Mouse (Mus musculus): ENCODE results near the gene Chrna9. TPM values are rescaled to one million over a fixed set of nuclear protein-coding genes. Genes with fewer than 3 reads are reported as not detected.
A peak's percentile ranks its signal among the peaks of the same experiment; 100 is the strongest.

Gene Chrna9
- polyA plus RNA-seq, 1 experiment from 2014 or later: not detected

- H3K27me3 ChIP-seq (replicated peaks): no peaks in the 10 kb centered on the region
- H3K9me3 ChIP-seq: no peaks in the 10 kb centered on the region
- H3K4me3 ChIP-seq: no peak overlapping the region
- no peak overlapping the region for H3K4me2 ChIP-seq
- H3K9ac ChIP-seq: no peak overlapping the region
- ATAC-seq (replicated peaks): no peak
- 93% methylated on average over 9 of the region's 9 CpGs for WGBS
- no peaks in the 10 kb centered on the region for H3K4me1 ChIP-seq
- H3K36me3 ChIP-seq (replicated peaks): no peaks in the 10 kb centered on the region
- no peak overlapping the region for H3K27ac ChIP-seq
These were observed 31.9 kb upstream of the Chrna9 start for GRCm38 (mm10) chr5:65902811-65903210.

- H3K4me3 ChIP-seq: no peak overlapping the region
- WGBS: 91% methylated on average over 4 of the region's 4 CpGs
- H3K4me1 ChIP-seq: no peaks in the 10 kb centered on the region
- H3K27me3 ChIP-seq (replicated peaks): no peaks in the 10 kb centered on the region
- no peaks in the 10 kb centered on the region for H3K36me3 ChIP-seq (replicated peaks)
- no peak overlapping the region for H3K27ac ChIP-seq
- ATAC-seq (replicated peaks): no peak
- no peak overlapping the region for H3K4me2 ChIP-seq
- H3K9me3 ChIP-seq: no peaks in the 10 kb centered on the region
- H3K9ac ChIP-seq: no peak overlapping the region
These were observed 30.2 kb upstream of the Chrna9 start for GRCm38 (mm10) chr5:65904476-65904875.

GRCm38 (mm10) chr5:65908751-65909150, 26.0 kb upstream of the Chrna9 start:
- H3K36me3 ChIP-seq (replicated peaks): no peaks in the 10 kb centered on the region
- H3K27ac ChIP-seq: no peak overlapping the region
- 74% methylated on average over 2 of the region's 2 CpGs for WGBS
- H3K9me3 ChIP-seq: no peaks in the 10 kb centered on the region
- H3K4me3 ChIP-seq: no peak overlapping the region
- H3K27me3 ChIP-seq (replicated peaks): no peaks in the 10 kb centered on the region
- no peaks in the 10 kb centered on the region for H3K4me1 ChIP-seq
- no peak overlapping the region for H3K9ac ChIP-seq
- no peak for ATAC-seq (replicated peaks)
- H3K4me2 ChIP-seq: no peak overlapping the region

GRCm38 (mm10) chr5:65909321-65909720, 25.4 kb upstream of the Chrna9 start:
- no peaks in the 10 kb centered on the region for H3K9me3 ChIP-seq
- 82% methylated on average over 4 of the region's 4 CpGs for WGBS
- no peak overlapping the region for H3K9ac ChIP-seq
- no peak overlapping the region for H3K4me2 ChIP-seq
- no peak for ATAC-seq (replicated peaks)
- H3K4me3 ChIP-seq: no peak overlapping the region
- no peak overlapping the region for H3K27ac ChIP-seq
- no peaks in the 10 kb centered on the region for H3K27me3 ChIP-seq (replicated peaks)
- H3K4me1 ChIP-seq: no peaks in the 10 kb centered on the region
- no peaks in the 10 kb centered on the region for H3K36me3 ChIP-seq (replicated peaks)

- no peaks in the 10 kb centered on the region for H3K4me1 ChIP-seq
- no peaks in the 10 kb centered on the region for H3K9me3 ChIP-seq
- no peak overlapping the region for H3K4me2 ChIP-seq
- no peak overlapping the region for H3K27ac ChIP-seq
- no peaks in the 10 kb centered on the region for H3K36me3 ChIP-seq (replicated peaks)
- ATAC-seq (replicated peaks): no peak
- WGBS: 81% methylated on average over 4 of the region's 4 CpGs
- no peak overlapping the region for H3K9ac ChIP-seq
- no peak overlapping the region for H3K4me3 ChIP-seq
- H3K27me3 ChIP-seq (replicated peaks): no peaks in the 10 kb centered on the region
These were observed 24.3 kb upstream of the Chrna9 start for GRCm38 (mm10) chr5:65910398-65910797.

- WGBS: 83% methylated on average over 7 of the region's 7 CpGs
- Histone ChIP-seq H3K9me3 (no peaks in the 10 kb centered on the region; the same call in 1 of the 2 replicates), H3K36me3 (replicated peaks) (no peaks in the 10 kb centered on the region), H3K4me1 (no peaks in the 10 kb centered on the region), H3K27me3 (replicated peaks) (no peaks in the 10 kb centered on the region), H3K9ac (no peak overlapping the region), H3K4me2 (no peak overlapping the region), H3K27ac (no peak overlapping the region), H3K4me3 (no peak overlapping the region)
- no peak for ATAC-seq (replicated peaks)
These were observed 23.0 kb upstream of the Chrna9 start for GRCm38 (mm10) chr5:65911676-65912075.

- no peak overlapping the region for H3K27ac ChIP-seq
- H3K36me3 ChIP-seq (replicated peaks): no peaks in the 10 kb centered on the region
- H3K4me1 ChIP-seq: no peaks in the 10 kb centered on the region
- 91% methylated on average over 5 of the region's 5 CpGs for WGBS
- no peaks in the 10 kb centered on the region for H3K27me3 ChIP-seq (replicated peaks)
- ATAC-seq (replicated peaks): no peak
- no peaks in the 10 kb centered on the region; the same call in 1 of the 2 replicates for H3K9me3 ChIP-seq
- H3K9ac ChIP-seq: no peak overlapping the region
- H3K4me2 ChIP-seq: no peak overlapping the region
- no peak overlapping the region for H3K4me3 ChIP-seq
These were observed 22.5 kb upstream of the Chrna9 start for GRCm38 (mm10) chr5:65912201-65912600.

GRCm38 (mm10) chr5:65913126-65913525, 21.6 kb upstream of the Chrna9 start:
- Histone ChIP-seq H3K36me3 (replicated peaks) (no peaks in the 10 kb centered on the region), H3K9me3 (no peaks in the 10 kb centered on the region; the same call in 1 of the 2 replicates), H3K27me3 (replicated peaks) (no peaks in the 10 kb centered on the region), H3K4me2 (no peak overlapping the region), H3K9ac (no peak overlapping the region), H3K27ac (no peak overlapping the region), H3K4me1 (peaks cover 1% of the 10 kb centered on the region), H3K4me3 (no peak overlapping the region)
- 94% methylated on average over 9 of the region's 9 CpGs for WGBS
- ATAC-seq (replicated peaks): no peak

GRCm38 (mm10) chr5:65914342-65914741, 20.4 kb upstream of the Chrna9 start:
- 95% methylated on average over 7 of the region's 7 CpGs for WGBS
- Histone ChIP-seq H3K27me3 (replicated peaks) (no peaks in the 10 kb centered on the region), H3K4me2 (no peak overlapping the region), H3K9me3 (no peaks in the 10 kb centered on the region; the same call in 1 of the 2 replicates), H3K36me3 (replicated peaks) (no peaks in the 10 kb centered on the region), H3K4me1 (peaks cover 13% of the 10 kb centered on the region), H3K27ac (no peak overlapping the region), H3K4me3 (no peak overlapping the region), H3K9ac (no peak overlapping the region)
- no peak for ATAC-seq (replicated peaks)

- H3K4me3 ChIP-seq: no peak overlapping the region
- no peaks in the 10 kb centered on the region; the same call in 1 of the 2 replicates for H3K9me3 ChIP-seq
- H3K4me2 ChIP-seq: no peak overlapping the region
- no peak overlapping the region for H3K27ac ChIP-seq
- WGBS: 86% methylated on average over 5 of the region's 5 CpGs
- peaks cover 17% of the 10 kb centered on the region for H3K4me1 ChIP-seq
- no peak for ATAC-seq (replicated peaks)
- H3K9ac ChIP-seq: no peak overlapping the region
- H3K27me3 ChIP-seq (replicated peaks): no peaks in the 10 kb centered on the region
- no peaks in the 10 kb centered on the region for H3K36me3 ChIP-seq (replicated peaks)
These were observed 17.8 kb upstream of the Chrna9 start for GRCm38 (mm10) chr5:65916930-65917329.

- ATAC-seq (replicated peaks): peak; percentile 92
- Histone ChIP-seq H3K4me1 (peaks cover 17% of the 10 kb centered on the region), H3K36me3 (replicated peaks) (no peaks in the 10 kb centered on the region), H3K4me2 (no peak overlapping the region), H3K9me3 (no peaks in the 10 kb centered on the region; the same call in 1 of the 2 replicates), H3K27ac (peak overlapping the region; percentile 83), H3K27me3 (replicated peaks) (no peaks in the 10 kb centered on the region), H3K9ac (no peak overlapping the region), H3K4me3 (no peak overlapping the region)
- WGBS: 59% methylated on average over 3 of the region's 3 CpGs
These were observed 16.1 kb upstream of the Chrna9 start for GRCm38 (mm10) chr5:65918601-65919000.

- peak overlapping the region; percentile 83 for H3K27ac ChIP-seq
- H3K4me3 ChIP-seq: no peak overlapping the region
- WGBS: 82% methylated on average over 12 of the region's 12 CpGs
- no peak overlapping the region for H3K9ac ChIP-seq
- H3K36me3 ChIP-seq (replicated peaks): no peaks in the 10 kb centered on the region
- peak; percentile 18; the same call in 1 of the 2 replicates for ATAC-seq (replicated peaks)
- H3K4me1 ChIP-seq: peaks cover 17% of the 10 kb centered on the region
- H3K9me3 ChIP-seq: no peaks in the 10 kb centered on the region; the same call in 1 of the 2 replicates
- H3K27me3 ChIP-seq (replicated peaks): no peaks in the 10 kb centered on the region
- no peak overlapping the region for H3K4me2 ChIP-seq
These were observed 15.4 kb upstream of the Chrna9 start for GRCm38 (mm10) chr5:65919326-65919725.

GRCm38 (mm10) chr5:65919904-65920303, 14.8 kb upstream of the Chrna9 start:
- no peak overlapping the region for H3K4me2 ChIP-seq
- H3K27ac ChIP-seq: no peak overlapping the region
- no peaks in the 10 kb centered on the region for H3K27me3 ChIP-seq (replicated peaks)
- H3K9ac ChIP-seq: no peak overlapping the region
- H3K4me1 ChIP-seq: peaks cover 17% of the 10 kb centered on the region
- H3K9me3 ChIP-seq: no peaks in the 10 kb centered on the region; the same call in 1 of the 2 replicates
- no peaks in the 10 kb centered on the region for H3K36me3 ChIP-seq (replicated peaks)
- 97% methylated on average over 3 of the region's 3 CpGs for WGBS
- no peak for ATAC-seq (replicated peaks)
- H3K4me3 ChIP-seq: no peak overlapping the region

All from midbrain, embryonic 15.5 days (tissue).